Mouse (Mus musculus) cerebellum, adult 18-20 months (tissue): Measurements from ENCODE around the gene Olfr1221.
"Not testable (repeated sequence)": the region's sequence is repeated elsewhere in the genome, so short reads cannot be mapped to it uniquely, and the experiment has no call there.

Experiments
- DNase-seq, 2 experiments: peaks; one replicate each; pipeline ENCODE4 v3.0.0; 2021

Olfr1221 gene

GRCm38 (mm10) chr2:89117183-89117582, at the start of gene Olfr1221:
Olfr1221 (minus strand) TSS chr2:89117283.
- no peak for DNase-seq

- DNase-seq: not testable (repeated sequence)
Observed at GRCm38 (mm10) chr2:89164711-89165110, 47.6 kb upstream of the Olfr1221 start.

- not testable (repeated sequence) for DNase-seq
Observed at GRCm38 (mm10) chr2:89163991-89164390, 46.9 kb upstream of the Olfr1221 start, which contains the start of gene Olfr1224-ps1. Olfr1224-ps1 (minus strand) TSS chr2:89164091.

GRCm38 (mm10) chr2:89151460-89151859, 34.4 kb upstream of the Olfr1221 start, which contains the start of gene Olfr1223:
Olfr1223 (minus strand) TSS chr2:89151560.
- DNase-seq: no peak

- no peak for DNase-seq
Observed at GRCm38 (mm10) chr2:89132954-89133353, 15.9 kb upstream of the Olfr1221 start, which contains the start of gene Olfr1222. Olfr1222 (minus strand) TSS chr2:89133054.

GRCm38 (mm10) chr2:89106735-89107134, 10.3 kb downstream of the Olfr1221 start, which contains the start of gene Olfr1220:
Olfr1220 (minus strand) TSS chr2:89106835.
- no peak for DNase-seq

GRCm38 (mm10) chr2:89105651-89106050, 11.4 kb downstream of the Olfr1221 start:
- no peak for DNase-seq

GRCm38 (mm10) chr2:89093848-89094247, 23.2 kb downstream of the Olfr1221 start:
- no peak for DNase-seq

- DNase-seq: no peak
Observed at GRCm38 (mm10) chr2:89083413-89083812, 33.7 kb downstream of the Olfr1221 start, which contains the start of gene Olfr1219. Olfr1219 (minus strand) TSS chr2:89083513.

- no peak for DNase-seq
Observed at GRCm38 (mm10) chr2:89081487-89081886, 35.6 kb downstream of the Olfr1221 start.

- no peak for DNase-seq
Observed at GRCm38 (mm10) chr2:89061087-89061486, 56.0 kb downstream of the Olfr1221 start, which contains the start of gene Olfr1218. Olfr1218 (minus strand) TSS chr2:89061187.
